Mouse (Mus musculus) gastrocnemius, postnatal 36 days (tissue): ENCODE data around the gene Lcmt1. TPM values are rescaled to one million over a fixed set of nuclear protein-coding genes. Genes with fewer than 3 reads are reported as not detected.

Experiments used
- DNase-seq, 2 experiments: peaks; one replicate each; pipeline ENCODE4 v3.0.0; 2022
- intact Hi-C: fragments of 180-260 bp; cut with DNase I; formaldehyde crosslinking; loops from one replicate; pipeline ENCODE4 v1.15.1; 2025
- total RNA-seq, 2 experiments: library from RNA; stranded (reverse); gene quantifications; 2 replicates each; pipeline ENCODE4 v1.2.3; 2021

The Lcmt1 gene
- total RNA-seq, 2 experiments from 2014 or later, result 23.0 to 29.8 TPM

GRCm38 (mm10) chr7:123354851-123355250, 14.7 kb upstream of the Lcmt1 start:
- DNase-seq, result no peak
- intact Hi-C loops, result no loop called here

GRCm38 (mm10) chr7:123356158-123356557, 13.4 kb upstream of the Lcmt1 start:
- no peak for DNase-seq
- intact Hi-C loops, result no loop called here

- intact Hi-C loops, result no loop called here
- no peak for DNase-seq
These were observed 10.5 kb upstream of the Lcmt1 start for GRCm38 (mm10) chr7:123359101-123359500.

- DNase-seq, result no peak
- intact Hi-C loops, result no loop called here
These were observed 9.4 kb upstream of the Lcmt1 start for GRCm38 (mm10) chr7:123360185-123360584.

GRCm38 (mm10) chr7:123361229-123361980, 8.2 kb upstream of the Lcmt1 start:
- intact Hi-C loops, result no loop called here
- DNase-seq, result no peak

- DNase-seq, result no peak
- intact Hi-C loops, result no loop called here
These were observed 6.8 kb upstream of the Lcmt1 start for GRCm38 (mm10) chr7:123362806-123363205.

GRCm38 (mm10) chr7:123363971-123364370, 5.6 kb upstream of the Lcmt1 start:
- no peak for DNase-seq
- intact Hi-C loops, result no loop called here

- intact Hi-C loops, result loop anchor here (5.0 kb wide), 1 partner anchor 34 kb away; no protein-coding TSS in a partner anchor
- DNase-seq, result no peak
These were observed 3.5 kb upstream of the Lcmt1 start for GRCm38 (mm10) chr7:123365876-123366741.

- intact Hi-C loops, result loop anchor here (5.0 kb wide), 1 partner anchor 35 kb away; no protein-coding TSS in a partner anchor
- no peak for DNase-seq
These were observed 2.8 kb upstream of the Lcmt1 start for GRCm38 (mm10) chr7:123366806-123367205.

GRCm38 (mm10) chr7:123367218-123368150, 2.1 kb upstream of the Lcmt1 start:
- no peak for DNase-seq
- intact Hi-C loops, result loop anchor here (5.0 kb wide), 1 partner anchor 35 kb away; no protein-coding TSS in a partner anchor

GRCm38 (mm10) chr7:123368187-123368586, 1.4 kb upstream of the Lcmt1 start:
- no peak for DNase-seq
- intact Hi-C loops, result loop anchor here (5.0 kb wide), 1 partner anchor 36 kb away; no protein-coding TSS in a partner anchor

- intact Hi-C loops, result loop anchor here (5.0 kb wide), 1 partner anchor 37 kb away; no protein-coding TSS in a partner anchor
- peak in 1 of 2 experiments; percentile 58 for DNase-seq
These were observed 522 bp upstream of the Lcmt1 start for GRCm38 (mm10) chr7:123368778-123369746.

- intact Hi-C loops, result loop anchor here (10.0 kb wide), 1 partner anchor 396 kb away; no protein-coding TSS in a partner anchor
- DNase-seq, result peak in 1 of 2 experiments; percentile 28
These were observed 1.1 kb downstream of the Lcmt1 start for GRCm38 (mm10) chr7:123370700-123371099.

- no peak for DNase-seq
- intact Hi-C loops, result loop anchor here (10.0 kb wide), 1 partner anchor 397 kb away; no protein-coding TSS in a partner anchor
These were observed 1.9 kb downstream of the Lcmt1 start for GRCm38 (mm10) chr7:123371501-123371900.

GRCm38 (mm10) chr7:123377443-123378400, 8.1 kb downstream of the Lcmt1 start:
- intact Hi-C loops, result loop anchor here (10.0 kb wide), 1 partner anchor 403 kb away; no protein-coding TSS in a partner anchor

GRCm38 (mm10) chr7:123385693-123386407, 16.3 kb downstream of the Lcmt1 start:
- intact Hi-C loops, result no loop called here
- DNase-seq, result no peak

More at GRCm38 (mm10) chr7:123377443-123378400, 8.1 kb downstream of the Lcmt1 start:
- peak; percentile 83 to 91 for DNase-seq
